Mouse (Mus musculus): Measurements from ENCODE around the gene Cphx3. TPM values are rescaled to one million over a fixed set of nuclear protein-coding genes. Genes with fewer than 3 reads are reported as not detected.
"Not testable (repeated sequence)": the region's sequence is repeated elsewhere in the genome, so short reads cannot be mapped to it uniquely, and the experiment has no call there.

The Cphx3 gene
- polyA plus RNA-seq (2016; fragmentation: Nextera tagmentation; extraction: Ambion mirVana), result not detected in 2 replicates

DNA sequence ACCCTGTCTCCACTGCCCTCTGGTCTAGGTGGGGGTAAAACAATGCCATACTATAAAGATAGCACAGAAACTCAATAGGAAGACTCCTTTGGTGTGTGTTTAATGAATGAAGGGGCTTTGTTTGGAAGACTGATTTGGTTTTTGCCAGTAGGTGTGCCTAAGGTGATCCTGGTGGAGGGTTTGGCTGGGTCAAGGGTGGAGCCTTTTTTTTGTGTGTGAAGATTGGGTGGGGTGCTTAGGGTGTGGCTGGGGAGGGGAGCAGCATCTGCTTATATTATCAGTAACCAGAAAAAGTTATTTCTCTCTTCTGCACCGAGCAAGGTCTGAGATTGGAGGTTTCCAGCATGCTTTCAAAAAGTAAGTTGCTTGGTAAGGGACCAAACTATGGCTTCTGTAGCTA lies at the start of gene Cphx3:
Gene Cphx3, plus strand, starts transcription at position 301 of the 400 bp plus-strand sequence.
- H3K4me1 ChIP-seq; H3K36me3 ChIP-seq; H3K27me3 ChIP-seq; ATAC-seq (ENCODE audit: low FRiP score); H3K4me3 ChIP-seq; H3K9me3 ChIP-seq (replicated peaks); H3K9ac ChIP-seq; H3K4me2 ChIP-seq (replicated peaks); H3K27ac ChIP-seq: not testable (repeated sequence)
- no CpG with 5 or more reads among the region's 1 CpGs for WGBS

DNA sequence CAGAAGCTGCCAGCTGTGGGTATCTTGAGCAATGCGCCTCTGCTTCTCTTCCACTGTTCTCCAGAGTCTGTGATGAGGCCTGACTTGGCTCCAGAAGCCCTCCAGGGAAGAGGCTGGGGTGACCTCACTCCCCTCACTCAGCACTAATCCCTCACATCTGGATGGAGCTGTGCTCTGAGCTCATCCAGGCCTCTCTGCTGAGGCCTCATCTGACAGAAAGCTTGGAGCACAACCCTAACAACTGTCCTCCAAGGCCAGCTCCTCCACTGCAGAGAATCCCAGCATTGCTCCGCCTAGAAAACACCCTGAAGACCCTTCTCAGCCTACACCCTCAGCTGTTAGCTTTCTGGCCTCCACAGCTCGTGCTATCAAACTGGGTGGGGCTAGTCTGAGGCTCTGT lies 47.7 kb upstream of the Cphx3 start:
- H3K4me2 ChIP-seq (replicated peaks); H3K27me3 ChIP-seq; H3K4me1 ChIP-seq; H3K9me3 ChIP-seq (replicated peaks); H3K4me3 ChIP-seq; H3K9ac ChIP-seq; H3K36me3 ChIP-seq; ATAC-seq (ENCODE audit: low FRiP score); H3K27ac ChIP-seq: not testable (repeated sequence)
- WGBS, result no CpG with 5 or more reads among the region's 3 CpGs

DNA sequence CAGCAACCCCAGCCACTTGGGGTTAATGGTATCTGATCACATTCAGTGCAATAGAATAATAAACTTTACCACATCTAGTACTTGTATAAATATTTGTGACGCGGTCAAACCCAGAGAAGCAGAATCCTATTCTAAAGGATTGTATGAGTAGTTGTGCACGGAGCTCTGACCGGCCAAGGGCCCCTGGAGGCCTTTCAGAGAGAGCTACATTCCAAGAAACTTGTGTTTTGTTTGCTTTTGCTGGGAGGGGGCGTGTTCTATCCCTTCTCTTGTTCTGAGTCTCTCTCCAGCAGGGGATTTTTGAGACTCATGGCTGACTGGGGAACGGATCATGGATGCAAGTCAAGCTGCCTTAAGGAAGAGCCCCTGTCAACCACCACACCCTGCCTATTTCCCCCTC lies 46.7 kb upstream of the Cphx3 start:
- ATAC-seq (ENCODE audit: low FRiP score); H3K27ac ChIP-seq; H3K9me3 ChIP-seq (replicated peaks); H3K4me2 ChIP-seq (replicated peaks); H3K9ac ChIP-seq; H3K4me3 ChIP-seq; H3K4me1 ChIP-seq; H3K27me3 ChIP-seq; H3K36me3 ChIP-seq: not testable (repeated sequence)
- WGBS, result no CpG with 5 or more reads among the region's 6 CpGs

DNA sequence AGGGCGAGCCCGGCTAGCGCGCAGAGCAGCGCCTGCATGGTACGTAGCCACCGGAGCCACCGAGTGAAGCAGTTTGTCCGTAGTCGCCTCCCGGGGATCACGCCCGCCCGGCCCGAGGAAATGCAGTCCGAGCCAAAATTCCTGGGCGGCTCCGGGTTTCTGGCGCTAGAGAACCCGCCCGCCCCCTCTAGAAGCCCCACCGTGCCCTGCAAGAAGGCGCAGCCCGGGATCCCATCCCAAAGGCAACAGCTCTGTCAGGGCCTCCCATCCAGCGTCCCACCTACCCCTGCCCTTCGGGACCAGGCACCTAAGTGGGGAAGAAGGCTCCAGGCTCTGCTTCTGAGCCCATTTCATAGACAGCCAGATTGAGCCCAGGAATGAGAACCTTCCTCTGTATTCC lies 39.5 kb upstream of the Cphx3 start, which contains the start of gene Gm9780:
Gene Gm9780, minus strand, starts transcription at position 101 of the 400 bp plus-strand sequence.
- not testable (repeated sequence) for H3K4me2 ChIP-seq (replicated peaks); H3K9me3 ChIP-seq (replicated peaks); H3K36me3 ChIP-seq; H3K27ac ChIP-seq; H3K9ac ChIP-seq; ATAC-seq (ENCODE audit: low FRiP score); H3K4me3 ChIP-seq; H3K4me1 ChIP-seq; H3K27me3 ChIP-seq
- no CpG with 5 or more reads among the region's 26 CpGs for WGBS

DNA sequence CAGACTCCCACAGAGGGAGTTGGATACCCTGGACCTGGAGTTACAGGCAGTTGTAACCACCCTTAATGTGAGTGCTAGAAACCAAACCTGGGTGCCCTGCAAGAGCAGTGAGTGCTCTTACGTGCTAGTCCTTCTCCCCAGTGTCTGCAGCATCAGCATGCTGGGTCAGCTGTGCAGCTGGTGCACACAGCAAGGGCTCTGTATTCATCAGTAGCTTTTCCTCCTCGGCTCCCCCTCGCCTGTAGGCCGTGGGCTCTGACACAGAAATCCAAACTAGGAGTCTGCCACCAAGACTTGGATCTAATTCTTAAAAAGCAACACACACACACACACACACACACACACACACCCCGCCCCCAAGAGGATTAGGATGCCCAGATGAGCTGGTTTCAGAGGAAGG lies 37.1 kb upstream of the Cphx3 start:
- not testable (repeated sequence) for H3K27ac ChIP-seq; H3K9ac ChIP-seq; H3K36me3 ChIP-seq; ATAC-seq (ENCODE audit: low FRiP score); H3K9me3 ChIP-seq (replicated peaks); H3K4me2 ChIP-seq (replicated peaks); H3K4me3 ChIP-seq; H3K27me3 ChIP-seq; H3K4me1 ChIP-seq
- WGBS, result no CpG with 5 or more reads among the region's 5 CpGs

DNA sequence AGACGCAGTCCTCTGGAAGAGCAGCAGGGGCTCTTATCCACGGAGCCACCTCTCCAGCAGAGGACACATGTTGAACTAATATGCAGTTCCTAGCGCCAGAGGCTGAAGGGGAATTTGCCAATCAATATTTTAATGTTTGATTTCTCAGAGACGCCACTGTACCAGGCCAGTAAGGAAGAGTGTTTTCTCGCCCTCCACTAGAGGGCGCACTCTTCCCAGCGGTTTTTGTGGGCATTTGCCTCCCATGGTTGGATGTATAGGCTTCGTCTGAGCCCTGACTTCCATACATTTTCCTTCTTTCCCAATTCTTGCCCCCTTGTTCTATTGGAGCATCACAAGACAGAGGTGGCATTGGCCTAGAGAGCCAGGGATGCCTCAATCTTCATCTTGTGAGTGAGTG lies 35.1 kb upstream of the Cphx3 start:
- not testable (repeated sequence) for H3K27ac ChIP-seq; H3K4me1 ChIP-seq; H3K9me3 ChIP-seq (replicated peaks); ATAC-seq (ENCODE audit: low FRiP score); H3K27me3 ChIP-seq; H3K9ac ChIP-seq; H3K4me2 ChIP-seq (replicated peaks); H3K36me3 ChIP-seq; H3K4me3 ChIP-seq
- no CpG with 5 or more reads among the region's 8 CpGs for WGBS

DNA sequence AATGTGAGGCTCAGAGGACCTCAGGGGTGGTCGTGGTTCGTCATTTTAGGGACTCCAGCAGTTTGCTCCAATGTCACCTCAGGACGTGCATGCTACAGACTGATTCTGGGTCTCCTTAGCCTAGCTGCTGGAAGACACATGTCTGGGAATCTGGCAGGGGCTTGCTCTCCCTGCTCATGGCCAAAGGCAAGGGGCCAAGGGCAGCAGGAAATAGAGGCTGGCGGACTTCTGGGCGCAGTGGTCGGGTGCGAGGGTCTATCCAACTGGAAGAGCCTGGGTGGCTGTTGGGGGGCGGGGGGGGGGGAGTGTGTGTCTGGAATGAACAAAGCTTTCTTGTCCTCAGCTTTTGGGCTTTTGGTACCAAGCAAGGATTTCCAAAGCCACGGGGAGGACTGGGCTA lies 33.3 kb upstream of the Cphx3 start:
- not testable (repeated sequence) for H3K4me2 ChIP-seq (replicated peaks); H3K4me1 ChIP-seq; H3K27me3 ChIP-seq; H3K36me3 ChIP-seq; H3K9me3 ChIP-seq (replicated peaks); ATAC-seq (ENCODE audit: low FRiP score); H3K4me3 ChIP-seq; H3K27ac ChIP-seq; H3K9ac ChIP-seq
- no CpG with 5 or more reads among the region's 9 CpGs for WGBS

DNA sequence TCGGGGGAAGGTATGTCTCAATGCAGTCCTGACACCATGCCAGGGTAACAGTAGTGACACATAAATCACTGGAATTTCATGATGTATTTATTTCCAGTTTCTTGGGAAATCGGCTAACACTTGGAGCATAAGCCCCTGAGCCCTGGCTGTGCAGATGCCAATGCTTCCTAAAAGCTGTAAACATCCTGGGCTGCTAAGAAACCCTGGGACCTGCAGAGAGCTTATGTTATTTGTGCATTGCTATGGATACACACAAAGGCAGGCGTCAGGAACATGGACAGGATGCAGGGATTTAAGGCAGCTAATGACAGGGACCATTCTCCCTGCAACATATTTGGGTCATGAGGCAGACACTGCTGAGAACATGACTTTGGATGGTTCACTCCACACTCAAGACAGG lies 23.9 kb upstream of the Cphx3 start:
- WGBS, result no CpG with 5 or more reads among the region's 3 CpGs
- not testable (repeated sequence) for H3K4me3 ChIP-seq; H3K4me2 ChIP-seq (replicated peaks); H3K4me1 ChIP-seq; H3K36me3 ChIP-seq; H3K27me3 ChIP-seq; H3K9me3 ChIP-seq (replicated peaks); ATAC-seq (ENCODE audit: low FRiP score); H3K27ac ChIP-seq; H3K9ac ChIP-seq

DNA sequence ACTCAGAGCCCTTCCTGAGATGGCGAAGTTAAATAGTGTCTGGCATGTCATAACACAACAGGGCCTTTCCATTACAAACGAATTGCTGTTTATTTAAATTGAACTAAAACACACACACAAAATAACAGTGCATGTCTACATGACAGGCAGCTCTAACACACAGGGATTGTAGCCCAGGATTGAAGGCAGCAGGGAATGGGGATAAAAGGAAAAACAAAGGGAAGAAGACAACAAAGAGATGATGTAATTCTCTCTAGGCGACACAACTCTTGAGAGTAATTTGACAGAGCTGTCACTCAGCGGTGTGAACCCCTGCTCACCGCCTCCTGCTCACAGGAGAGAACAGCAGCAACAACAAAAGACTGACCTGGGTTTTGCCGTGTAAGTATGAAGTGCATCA lies 22.7 kb upstream of the Cphx3 start:
- WGBS, result no CpG with 5 or more reads among the region's 6 CpGs
- H3K4me3 ChIP-seq; H3K36me3 ChIP-seq; H3K9me3 ChIP-seq (replicated peaks); H3K4me1 ChIP-seq; H3K27me3 ChIP-seq; H3K9ac ChIP-seq; H3K27ac ChIP-seq; ATAC-seq (ENCODE audit: low FRiP score); H3K4me2 ChIP-seq (replicated peaks): not testable (repeated sequence)

DNA sequence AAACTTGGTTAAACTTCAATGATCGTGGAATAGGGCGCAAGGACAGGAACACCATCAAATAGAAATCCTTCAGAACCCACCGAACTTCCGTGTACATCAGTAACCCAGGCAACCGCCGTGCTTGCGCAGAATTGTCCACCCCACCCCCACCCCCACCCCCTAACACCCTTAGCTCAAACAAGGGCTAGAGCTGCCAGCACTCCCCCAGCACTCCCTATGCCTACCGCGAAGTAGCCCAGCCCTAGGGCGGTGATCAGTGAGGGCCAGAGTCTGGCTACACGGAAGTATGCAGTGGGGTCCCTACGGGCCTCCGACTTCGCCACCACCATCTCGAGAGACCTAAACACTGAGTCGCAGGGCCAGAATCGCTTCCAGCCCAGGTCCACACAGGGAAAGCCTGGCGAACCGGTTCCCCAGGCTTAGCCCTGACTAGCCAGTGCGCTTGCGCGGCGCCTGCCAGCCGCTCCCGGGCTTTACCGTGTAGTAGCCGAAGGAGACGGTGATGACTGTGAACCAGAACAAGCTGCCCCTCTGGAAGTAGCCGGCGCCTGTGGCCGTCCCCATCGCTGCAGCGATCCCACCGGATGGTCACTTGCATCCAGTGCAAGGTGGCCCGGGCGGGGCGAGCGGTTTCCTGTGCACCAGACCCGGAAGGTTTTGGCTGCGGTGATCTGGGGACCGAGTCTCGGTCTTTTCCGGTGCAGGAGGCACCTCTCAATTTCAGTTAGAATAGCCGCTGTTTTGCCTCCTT lies 15.3 kb upstream of the Cphx3 start:
- H3K27me3 ChIP-seq; H3K4me2 ChIP-seq (replicated peaks); H3K4me1 ChIP-seq; H3K36me3 ChIP-seq; H3K9ac ChIP-seq; H3K9me3 ChIP-seq (replicated peaks); H3K4me3 ChIP-seq; H3K27ac ChIP-seq: not testable (repeated sequence)
- WGBS, result no CpG with 5 or more reads among the region's 44 CpGs
- ATAC-seq (ENCODE audit: low FRiP score), result peak; percentile 77

DNA sequence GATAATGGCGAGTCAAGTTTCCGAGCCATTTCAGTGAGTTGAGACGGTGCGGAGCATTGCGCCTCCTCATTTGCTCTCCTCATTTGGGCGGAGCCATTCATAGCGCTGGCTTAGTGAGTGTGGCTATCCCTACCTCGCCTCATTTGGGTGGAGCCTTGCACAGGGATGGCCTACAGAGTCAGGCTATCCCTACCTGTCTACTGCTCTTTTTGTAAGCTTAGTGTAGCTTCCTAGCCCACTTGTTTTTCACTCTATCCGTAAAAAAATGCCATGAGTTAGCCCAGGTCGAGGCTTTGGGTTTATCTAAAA lies 14.8 kb upstream of the Cphx3 start, which contains the start of gene Tmem254c:
Gene Tmem254c, minus strand, starts transcription at position 31 of the 309 bp plus-strand sequence.
- 0 out of 2 replicates have a peak, but pooled peaks have one; percentile 63 for ATAC-seq (ENCODE audit: low FRiP score)
- H3K36me3 ChIP-seq; H3K9ac ChIP-seq; H3K27me3 ChIP-seq; H3K4me3 ChIP-seq; H3K4me1 ChIP-seq; H3K9me3 ChIP-seq (replicated peaks); H3K27ac ChIP-seq; H3K4me2 ChIP-seq (replicated peaks): not testable (repeated sequence)
- WGBS, result no CpG with 5 or more reads among the region's 10 CpGs

DNA sequence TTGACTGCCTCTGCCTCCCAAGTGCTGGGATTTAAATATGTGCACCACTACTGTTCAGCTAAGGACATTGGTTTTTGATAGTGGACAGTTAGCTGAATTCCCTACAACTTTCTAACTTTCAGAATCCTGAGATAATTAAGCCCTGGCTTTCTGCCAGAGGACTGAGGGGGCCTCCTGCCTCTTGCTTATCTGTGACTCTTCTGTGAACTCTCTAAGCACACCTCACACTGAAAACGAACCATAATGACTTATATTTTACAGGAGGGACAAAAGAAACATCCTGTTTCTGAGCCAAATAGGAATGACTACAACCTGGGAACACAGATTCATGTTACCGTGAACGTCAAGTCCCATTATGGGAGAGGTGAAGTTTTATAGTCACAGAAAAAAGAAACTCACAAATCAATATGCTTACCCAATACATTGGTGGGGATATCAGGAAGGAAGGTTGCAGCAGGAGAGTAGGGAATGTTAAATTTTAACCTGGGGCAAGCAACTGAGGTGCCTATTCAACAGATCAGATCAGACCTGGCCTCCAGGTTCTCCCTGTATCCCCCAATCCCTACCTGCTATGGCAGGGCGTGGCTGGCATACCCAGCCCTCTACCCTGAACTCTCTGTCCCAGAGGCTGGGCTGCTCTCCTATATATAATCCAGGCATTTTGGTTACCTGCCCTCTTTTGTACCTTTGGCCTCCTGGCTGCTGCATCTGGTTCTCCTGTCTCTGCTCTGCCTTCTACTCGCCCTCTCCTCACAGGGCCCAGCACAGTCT lies 5.3 kb upstream of the Cphx3 start:
- WGBS, result no CpG with 5 or more reads among the region's 5 CpGs
- not testable (repeated sequence) for H3K9ac ChIP-seq; H3K36me3 ChIP-seq; H3K4me1 ChIP-seq; H3K4me3 ChIP-seq; H3K27me3 ChIP-seq; ATAC-seq (ENCODE audit: low FRiP score); H3K9me3 ChIP-seq (replicated peaks); H3K27ac ChIP-seq; H3K4me2 ChIP-seq (replicated peaks)

DNA sequence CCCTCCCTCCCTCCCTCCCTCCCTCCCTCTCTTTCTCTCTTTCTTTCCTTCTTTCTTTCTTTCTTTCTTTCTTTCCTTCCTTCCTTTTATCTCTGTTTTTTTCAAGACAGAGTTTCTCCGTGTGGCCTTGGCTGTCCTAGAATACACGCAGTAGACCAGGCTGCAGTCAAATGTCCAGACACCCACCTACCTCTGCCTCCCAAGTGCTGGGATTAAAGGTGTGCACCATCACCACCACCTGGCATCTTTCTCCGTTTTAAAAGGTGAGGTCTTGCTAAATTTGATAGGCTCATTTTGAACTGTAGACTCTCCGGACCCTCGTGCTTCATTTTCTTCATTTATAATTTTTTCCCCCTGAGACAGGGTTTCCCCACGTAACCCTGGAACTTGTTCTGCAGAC lies 881 bp upstream of the Cphx3 start, which contains the start of gene Cphx2:
Gene Cphx2, plus strand, starts transcription at position 301 of the 400 bp plus-strand sequence.
- H3K4me3 ChIP-seq; H3K9ac ChIP-seq; H3K27me3 ChIP-seq; H3K9me3 ChIP-seq (replicated peaks); H3K4me1 ChIP-seq; H3K36me3 ChIP-seq; ATAC-seq (ENCODE audit: low FRiP score); H3K27ac ChIP-seq; H3K4me2 ChIP-seq (replicated peaks): not testable (repeated sequence)
- no CpG with 5 or more reads among the region's 6 CpGs for WGBS
